Mouse (Mus musculus) cerebellum, postnatal 36 days (tissue): ENCODE measurements at regions not wholly inside any gene's neighbourhood (a gene's known extent, or its start where the extent isn't known, plus 50 kb on each side); places are given as distances from the start of the nearest gene placed in this dataset.

Source experiments
- DNase-seq, 2 experiments: peaks; one replicate each; pipeline ENCODE4 v3.0.0; 2021 to 2022; ENCODE audit warnings: mixed read lengths in 2 of 2

GRCm38 (mm10) chr14:9161336-9161735 is 495.3 kb upstream of the 4930452B06Rik start:
- DNase-seq = no peak

DNA sequence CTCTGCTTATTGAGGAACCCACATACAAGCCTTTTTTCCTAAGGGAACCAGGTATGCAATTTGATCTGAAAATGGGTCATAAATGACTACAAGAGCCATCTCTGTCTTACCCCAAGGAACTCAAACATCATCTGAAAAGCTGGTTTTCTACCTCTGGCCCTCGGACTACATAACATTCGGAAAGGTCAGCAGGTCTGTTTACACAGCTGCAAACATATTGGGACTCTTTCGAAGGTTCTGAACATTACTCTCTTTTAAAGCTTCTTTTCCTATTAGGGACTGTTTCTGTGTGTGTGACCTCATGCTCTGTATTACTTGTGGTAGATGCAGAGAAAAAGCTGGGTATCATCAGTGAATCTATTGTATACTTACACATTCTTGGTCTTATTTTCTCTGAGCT is 491.9 kb upstream of the 4930452B06Rik start:
- no peak for DNase-seq

GRCm38 (mm10) chr14:9150841-9151240 is 484.8 kb upstream of the 4930452B06Rik start:
- DNase-seq = no peak

DNA sequence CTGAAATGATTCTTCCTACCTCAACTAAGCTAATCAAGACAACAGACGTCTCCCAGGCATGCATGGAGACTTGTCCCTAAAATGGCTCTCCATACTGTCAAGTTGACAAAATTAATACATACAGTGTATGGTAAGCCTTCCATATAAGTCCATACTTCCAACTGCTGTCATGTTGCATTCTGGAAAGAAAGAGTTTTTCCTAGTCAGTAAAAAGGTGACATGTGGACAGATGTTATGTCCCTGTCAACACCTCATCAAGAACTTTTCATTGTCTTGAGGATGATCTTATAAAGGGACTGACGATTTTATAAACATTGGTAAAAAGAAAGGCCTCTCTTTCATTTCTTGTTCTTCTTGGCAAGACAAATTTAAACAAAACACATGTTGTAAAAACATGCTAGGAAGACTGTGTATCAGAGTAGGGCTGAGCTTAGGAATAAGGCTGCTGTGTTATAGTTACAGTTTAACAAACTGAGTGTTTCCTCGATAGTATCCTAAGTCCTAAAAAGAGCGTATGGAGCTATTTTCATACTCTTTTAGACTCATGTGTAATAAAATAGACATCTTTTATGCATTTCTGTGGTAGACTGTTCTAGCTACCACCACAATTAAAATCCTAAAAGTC is 480.7 kb upstream of the 4930452B06Rik start:
- no peak for DNase-seq

GRCm38 (mm10) chr14:9105708-9106107 is 439.7 kb upstream of the 4930452B06Rik start:
- no peak for DNase-seq

GRCm38 (mm10) chr14:9089625-9090326 is 423.7 kb upstream of the 4930452B06Rik start:
- DNase-seq = no peak

DNA sequence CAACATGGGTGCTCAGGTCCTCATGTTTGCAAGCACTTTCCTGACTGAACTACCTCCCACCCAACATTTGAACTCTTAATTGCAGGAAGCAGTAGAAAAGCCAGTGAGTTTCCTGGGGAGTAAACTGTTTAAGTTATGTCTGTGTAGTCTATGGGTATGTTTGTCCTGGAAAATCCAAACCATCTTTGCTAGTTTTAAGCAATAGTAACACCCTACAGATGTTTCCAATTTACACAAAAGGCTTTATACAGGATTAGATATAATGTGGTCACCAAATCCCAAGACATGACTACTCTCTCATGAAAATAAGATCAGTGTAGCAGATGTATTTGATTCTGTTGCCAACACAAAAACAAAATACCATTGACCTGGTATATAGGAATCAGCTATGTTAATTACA is 421.1 kb upstream of the 4930452B06Rik start:
- DNase-seq = no peak

GRCm38 (mm10) chr14:9079632-9080031 is 413.6 kb upstream of the 4930452B06Rik start:
- DNase-seq = no peak

DNA sequence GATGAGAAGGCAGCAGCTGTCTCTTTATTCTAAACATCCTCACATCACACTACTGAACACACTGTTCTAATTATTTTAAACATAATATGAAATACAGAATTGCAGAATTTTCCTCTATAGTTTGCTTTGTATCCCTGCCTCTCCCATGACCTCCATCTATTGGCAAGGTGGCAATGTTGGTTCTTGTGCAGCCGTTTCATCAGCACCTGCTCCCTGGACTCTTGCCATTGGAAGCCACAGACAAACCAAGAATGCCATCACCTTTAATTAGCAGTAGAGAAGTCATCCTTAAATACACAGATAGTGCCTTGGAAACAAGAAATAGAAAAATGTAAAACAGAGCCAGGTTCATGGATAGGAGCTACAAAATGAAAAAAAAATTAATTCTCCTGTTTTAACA is 413.0 kb upstream of the 4930452B06Rik start:
- DNase-seq = peak; percentile 13 to 23

DNA sequence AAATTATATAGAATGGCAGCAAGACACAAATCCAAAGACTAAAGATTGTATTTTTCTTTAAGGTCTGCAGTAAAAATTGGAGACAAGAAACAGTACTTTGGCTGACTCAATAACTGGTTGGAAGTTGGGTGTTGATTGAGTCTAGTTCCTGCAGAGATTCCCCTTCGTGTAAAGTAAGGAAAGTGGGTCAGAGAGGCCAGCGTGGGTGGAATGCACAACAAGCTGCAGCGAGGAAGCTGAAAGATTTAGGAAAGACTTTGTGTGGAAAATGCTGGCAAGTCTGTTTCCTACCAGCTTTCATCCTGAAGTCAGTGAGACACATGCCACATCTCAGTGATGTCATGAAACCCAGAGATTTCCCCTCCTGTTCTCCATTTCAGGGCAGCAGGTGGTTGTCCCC is 405.1 kb upstream of the 4930452B06Rik start:
- no peak for DNase-seq

DNA sequence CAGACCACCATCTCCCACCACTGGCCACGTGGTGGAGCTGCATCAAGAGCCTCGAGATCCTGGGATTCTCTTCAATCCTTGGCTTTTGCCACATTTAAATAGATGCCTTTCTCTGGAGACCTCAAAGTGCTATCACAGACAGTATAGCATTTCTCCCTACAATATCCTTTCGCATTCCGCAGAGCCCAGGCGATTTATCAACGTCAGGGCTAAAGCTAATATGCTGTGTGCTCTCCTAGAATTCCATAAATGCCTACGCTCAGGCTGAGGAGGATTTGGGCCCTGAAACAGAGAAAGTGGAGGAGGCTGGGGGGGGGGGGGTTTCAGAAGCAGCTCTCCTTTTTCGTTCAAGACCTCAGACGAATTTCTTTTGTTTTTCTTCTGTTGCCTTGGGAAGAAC is 394.0 kb upstream of the 4930452B06Rik start:
- no peak for DNase-seq

DNA sequence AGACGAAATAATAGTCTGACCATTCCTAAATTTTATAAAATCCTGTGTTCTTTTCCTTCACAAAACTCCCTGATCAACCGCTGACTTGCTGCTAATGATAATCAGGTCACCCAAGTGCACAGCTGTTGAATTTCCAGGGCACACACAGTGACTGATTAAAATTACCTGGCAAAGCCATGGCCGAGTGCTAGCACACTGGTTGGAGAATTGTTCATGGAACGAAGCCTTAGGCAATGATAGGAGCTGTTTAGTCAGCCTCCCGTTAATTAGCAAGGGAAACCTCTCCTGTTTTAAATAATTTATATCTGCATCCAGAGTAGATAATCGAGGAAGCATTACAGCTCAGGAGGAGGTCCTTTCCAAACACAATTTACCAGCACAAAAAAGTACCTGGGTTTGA is 362.8 kb upstream of the 4930452B06Rik start:
- DNase-seq = no peak

DNA sequence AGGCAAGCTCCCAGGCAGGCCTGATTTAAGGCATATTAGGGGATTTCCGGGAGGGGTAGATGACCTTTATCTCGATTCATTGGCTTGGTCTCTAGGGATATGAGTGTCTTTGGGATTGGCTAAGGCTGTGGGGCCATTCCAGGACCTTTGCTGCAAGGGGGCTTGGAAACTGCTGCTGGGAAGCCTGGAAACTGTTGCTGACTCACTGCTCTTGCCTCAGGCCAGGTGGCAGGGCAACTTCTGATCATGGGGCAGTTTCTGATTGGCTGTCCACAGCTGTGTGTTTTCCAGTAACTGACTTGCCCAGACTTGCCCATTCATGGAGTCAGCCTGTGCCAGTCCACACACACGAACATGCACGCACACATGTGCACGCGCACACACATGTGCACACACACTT is 349.8 kb upstream of the 4930452B06Rik start:
- DNase-seq = no peak

DNA sequence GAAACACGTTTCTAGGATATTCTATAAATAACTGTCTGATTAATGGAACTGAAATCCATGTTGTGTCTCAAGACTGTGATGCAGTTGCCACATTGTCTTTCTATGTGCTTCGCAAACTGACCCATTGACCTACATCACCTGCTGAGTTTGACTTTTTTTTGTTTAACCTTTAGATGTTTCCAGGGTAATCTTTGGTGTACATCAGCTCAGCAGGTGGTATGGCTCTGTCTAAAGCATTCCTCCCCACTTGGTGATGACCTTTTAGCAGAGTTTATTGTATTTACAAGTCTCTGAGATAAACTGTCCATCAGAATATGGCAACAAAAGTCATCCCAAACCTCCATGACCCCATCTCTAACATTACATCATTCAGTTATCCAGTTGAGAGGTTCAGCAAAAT is 337.0 kb upstream of the 4930452B06Rik start:
- no peak for DNase-seq

- DNase-seq = no peak
These were observed 334.5 kb upstream of the 4930452B06Rik start for GRCm38 (mm10) chr14:9000408-9001092.

GRCm38 (mm10) chr14:8999815-9000214 is 333.8 kb upstream of the 4930452B06Rik start:
- DNase-seq = no peak

DNA sequence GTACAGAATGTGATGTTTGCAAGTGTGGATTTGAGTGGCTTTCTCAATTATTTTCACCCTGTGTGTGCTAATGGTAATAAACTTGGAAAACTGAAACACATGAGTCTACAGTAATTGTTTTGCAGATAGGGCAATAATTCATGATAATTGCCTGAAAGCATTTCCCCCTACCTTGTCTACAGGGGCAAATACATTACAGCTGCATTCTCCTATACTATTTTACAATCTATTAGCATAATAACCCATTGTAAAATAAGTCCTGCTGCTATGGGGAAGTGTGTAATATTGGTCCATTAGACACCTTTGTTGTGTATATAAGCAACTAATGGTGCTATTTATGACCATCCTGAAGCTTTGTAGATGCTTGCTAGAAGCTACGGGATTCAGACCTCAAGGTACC is 327.4 kb upstream of the 4930452B06Rik start:
- DNase-seq = no peak

GRCm38 (mm10) chr14:8985086-8985793 is 319.2 kb upstream of the 4930452B06Rik start:
- DNase-seq = no peak

DNA sequence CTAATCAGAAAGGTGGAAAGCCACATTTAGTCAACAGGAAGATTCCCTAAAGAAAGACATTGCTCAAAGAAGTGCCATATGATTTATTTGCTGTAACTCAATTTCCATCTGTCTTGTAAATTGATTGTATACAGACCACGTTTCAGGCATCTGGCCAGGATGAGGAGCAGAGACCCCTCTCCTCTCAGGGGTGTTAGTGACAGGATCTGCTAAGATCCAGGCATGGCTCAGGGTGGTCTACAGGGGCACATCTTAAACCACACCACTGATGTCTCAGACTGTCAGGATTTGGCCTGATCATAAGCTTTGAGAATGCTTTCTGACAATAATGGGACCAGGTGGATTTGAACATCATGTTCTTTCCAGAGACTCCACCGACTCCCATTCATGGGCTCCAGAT is 295.5 kb upstream of the 4930452B06Rik start:
- DNase-seq = no peak

GRCm38 (mm10) chr14:8952853-8953397 is 286.9 kb upstream of the 4930452B06Rik start:
- DNase-seq = no peak

GRCm38 (mm10) chr14:8948751-8949150 is 282.7 kb upstream of the 4930452B06Rik start:
- no peak for DNase-seq

DNA sequence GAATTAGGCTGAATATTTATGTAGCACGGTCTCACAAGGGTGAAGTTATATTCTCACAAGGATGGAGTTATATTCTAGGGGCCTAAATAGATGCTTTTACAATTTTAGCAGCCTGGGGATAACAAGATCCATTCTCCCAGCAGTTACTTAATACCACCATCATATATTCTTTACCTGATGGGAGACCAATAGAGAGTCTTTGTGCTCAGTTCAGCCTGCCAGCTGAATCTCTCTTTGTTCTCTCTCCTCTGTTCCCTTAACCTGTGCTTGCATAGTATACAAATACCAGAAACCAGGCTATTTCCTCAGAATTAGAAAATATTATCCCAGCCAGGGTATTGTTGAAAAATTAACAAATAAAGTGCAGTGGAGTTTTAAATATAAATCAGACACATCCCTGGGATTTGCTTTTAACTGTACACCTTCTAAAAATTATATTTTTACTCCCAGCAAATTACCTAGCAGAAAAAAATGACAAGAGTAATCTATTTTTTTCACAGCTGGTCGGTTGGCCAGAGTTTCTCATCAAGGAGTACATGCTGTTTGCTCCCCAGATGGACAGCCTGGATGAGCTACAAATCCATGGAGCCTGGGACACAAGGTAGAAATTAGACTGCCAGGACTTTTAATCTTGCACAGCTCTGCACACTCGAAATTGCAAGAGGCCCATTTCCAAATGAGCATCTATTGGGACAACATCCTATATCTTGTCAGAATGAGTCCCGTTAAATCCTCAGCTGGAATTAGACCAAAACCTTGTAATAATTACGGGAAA is 281.0 kb upstream of the 4930452B06Rik start:
- DNase-seq = peak; percentile 2 to 11
